Mouse (Mus musculus) midbrain, embryonic 11.5 days (tissue): ENCODE measurements around the gene Lrrn2. TPM values are rescaled to one million over a fixed set of nuclear protein-coding genes. Genes with fewer than 3 reads are reported as not detected.
A peak's percentile ranks its signal among the peaks of the same experiment; 100 is the strongest.

Source experiments
- ATAC-seq: fragments of 200-750 bp; cut with Nextera tagmentation; 2 replicates; pipeline ENCODE4 v1.8.0; 2017; ENCODE audit warnings: moderate TSS enrichment, moderate library complexity; ENCODE audit not compliant: low FRiP score
- DNase-seq: peaks from one replicate; pipeline ENCODE4 v3.0.0; 2015; ENCODE audit warnings: low spot score; ENCODE audit errors: missing footprints
- H3K27ac ChIP-seq: fragments of 300-500 bp; sonication (generic); 2 replicates; pipeline ENCODE4 v1.5.1; 2014; ENCODE audit warnings: low read depth, low read length
- H3K27me3 ChIP-seq: fragments of 300-500 bp; sonication (generic); 2 replicates; pipeline ENCODE4 v1.6.1; 2014; ENCODE audit warnings: mild to moderate bottlenecking, low read length, moderate library complexity, mixed read lengths; ENCODE audit not compliant: control insufficient read depth, insufficient read depth
- H3K36me3 ChIP-seq: fragments of 300-500 bp; sonication (generic); 2 replicates; pipeline ENCODE4 v1.6.1; 2014; ENCODE audit warnings: mild to moderate bottlenecking, low read length, moderate library complexity, mixed read lengths; ENCODE audit not compliant: control insufficient read depth, insufficient read depth
- H3K4me1 ChIP-seq: fragments of 300-500 bp; sonication (generic); 2 replicates; pipeline ENCODE4 v1.6.1; 2014; ENCODE audit warnings: low read length; ENCODE audit not compliant: control insufficient read depth, insufficient read depth
- H3K4me2 ChIP-seq: fragments of 300-500 bp; sonication (generic); 2 replicates; pipeline ENCODE4 v1.6.1; 2014; ENCODE audit warnings: mild to moderate bottlenecking, moderate library complexity
- H3K4me3 ChIP-seq: fragments of 300-500 bp; sonication (generic); 2 replicates; pipeline ENCODE4 v1.5.1; 2014; ENCODE audit warnings: low read depth, low read length
- H3K9ac ChIP-seq: fragments of 300-500 bp; sonication (generic); 2 replicates; pipeline ENCODE4 v1.6.1; 2014; ENCODE audit warnings: low read length
- H3K9me3 ChIP-seq: fragments of 300-500 bp; sonication (generic); 2 replicates; pipeline ENCODE4 v1.6.1; 2016; ENCODE audit warnings: low read length; ENCODE audit not compliant: control insufficient read depth
- WGBS: fragments of 180-500 bp; shearing (Covaris S2); extraction: QIAGEN DNeasy Blood & Tissue Kit; methylation state at CpG from one replicate; pipeline ENCODE4 v1.1.7; 2014; 5-methylcytosine and 5-hydroxymethylcytosine counted together
- polyA plus RNA-seq: library from polyadenylated mRNA; unstranded; fragments of >200 nt; fragmentation: Nextera tagmentation; extraction: Ambion mirVana; gene quantifications from 2 replicates; pipeline ENCODE4 v1.2.1, GENCODE M21; 2014

The Lrrn2 gene
- polyA plus RNA-seq, 1 experiment from 2014 or later = 9.4 TPM

GRCm38 (mm10) chr1:132850809-132851208 lies 29.3 kb upstream of the Lrrn2 start:
- no peaks in the 10 kb centered on the region for H3K36me3 ChIP-seq
- no peaks in the 10 kb centered on the region; the same call in 1 of the 2 replicates for H3K9me3 ChIP-seq
- no peaks in the 10 kb centered on the region for H3K27me3 ChIP-seq
- peak; percentile 21 for DNase-seq
- 40% methylated on average over 5 of the region's 5 CpGs for WGBS
- no peak overlapping the region for H3K4me2 ChIP-seq
- no peak overlapping the region for H3K27ac ChIP-seq
- ATAC-seq = no peak
- H3K4me3 ChIP-seq = no peak overlapping the region
- H3K4me1 ChIP-seq = peaks cover 3% of the 10 kb centered on the region; the same call in 1 of the 2 replicates
- H3K9ac ChIP-seq = no peak overlapping the region

- H3K4me1 ChIP-seq = peaks cover 3% of the 10 kb centered on the region; the same call in 1 of the 2 replicates
- DNase-seq = peak; percentile 12
These were observed 28.8 kb upstream of the Lrrn2 start for GRCm38 (mm10) chr1:132851296-132851695.

GRCm38 (mm10) chr1:132851771-132852170 lies 28.3 kb upstream of the Lrrn2 start:
- DNase-seq = peak; percentile 80
- no peaks in the 10 kb centered on the region for H3K27me3 ChIP-seq
- ATAC-seq = no peak
- H3K4me1 ChIP-seq = peaks cover 3% of the 10 kb centered on the region; the same call in 1 of the 2 replicates
- no peak overlapping the region for H3K27ac ChIP-seq
- H3K36me3 ChIP-seq = no peaks in the 10 kb centered on the region
- no peak overlapping the region for H3K4me2 ChIP-seq
- WGBS = 53% methylated on average over 4 of the region's 4 CpGs
- no peaks in the 10 kb centered on the region; the same call in 1 of the 2 replicates for H3K9me3 ChIP-seq
- no peak overlapping the region for H3K9ac ChIP-seq
- no peak overlapping the region for H3K4me3 ChIP-seq

More at GRCm38 (mm10) chr1:132851296-132851695, 28.8 kb upstream of the Lrrn2 start:
- 67% methylated on average over 2 of the region's 2 CpGs for WGBS
- no peak overlapping the region for H3K27ac ChIP-seq
- H3K4me2 ChIP-seq = no peak overlapping the region
- H3K36me3 ChIP-seq = no peaks in the 10 kb centered on the region
- no peak for ATAC-seq
- H3K9ac ChIP-seq = no peak overlapping the region
- no peaks in the 10 kb centered on the region for H3K27me3 ChIP-seq
- H3K9me3 ChIP-seq = no peaks in the 10 kb centered on the region; the same call in 1 of the 2 replicates
- H3K4me3 ChIP-seq = no peak overlapping the region

GRCm38 (mm10) chr1:132853312-132853711 lies 26.8 kb upstream of the Lrrn2 start:
- H3K27ac ChIP-seq = no peak overlapping the region
- DNase-seq (no peak), ATAC-seq (no peak)
- H3K36me3 ChIP-seq = no peaks in the 10 kb centered on the region
- H3K4me1 ChIP-seq = peaks cover 4% of the 10 kb centered on the region
- 43% methylated on average over 8 of the region's 8 CpGs for WGBS
- H3K9ac ChIP-seq = no peak overlapping the region
- no peaks in the 10 kb centered on the region; the same call in 1 of the 2 replicates for H3K9me3 ChIP-seq
- H3K4me2 ChIP-seq = no peak overlapping the region
- no peak overlapping the region for H3K4me3 ChIP-seq
- H3K27me3 ChIP-seq = no peaks in the 10 kb centered on the region

- H3K4me3 ChIP-seq = no peak overlapping the region
- H3K4me1 ChIP-seq = peaks cover 10% of the 10 kb centered on the region
- no peaks in the 10 kb centered on the region for H3K27me3 ChIP-seq
- H3K27ac ChIP-seq = peak overlapping the region; percentile 5; the same call in 1 of the 2 replicates
- no peak overlapping the region for H3K4me2 ChIP-seq
- peak overlapping the region; percentile 16; the same call in 1 of the 2 replicates for H3K9ac ChIP-seq
- no peaks in the 10 kb centered on the region for H3K36me3 ChIP-seq
- DNase-seq (peak; percentile 87), ATAC-seq (peak; percentile 84)
- 19% methylated on average over 5 of the region's 5 CpGs for WGBS
- H3K9me3 ChIP-seq = no peaks in the 10 kb centered on the region
These were observed 21.3 kb upstream of the Lrrn2 start for GRCm38 (mm10) chr1:132858516-132859383.

GRCm38 (mm10) chr1:132864220-132864619 lies 15.9 kb upstream of the Lrrn2 start:
- no peaks in the 10 kb centered on the region for H3K9me3 ChIP-seq
- no peaks in the 10 kb centered on the region for H3K36me3 ChIP-seq
- no peak overlapping the region for H3K9ac ChIP-seq
- DNase-seq = no peak
- H3K4me2 ChIP-seq = no peak overlapping the region
- H3K4me3 ChIP-seq = no peak overlapping the region
- no peaks in the 10 kb centered on the region for H3K27me3 ChIP-seq
- whole genome bisulfite sequencing = 80% methylated on average over 2 of the region's 2 CpGs
- H3K4me1 ChIP-seq = 0 out of 2 replicates have a peak, but pooled peaks cover under 1% of the 10 kb centered on the region
- no peak overlapping the region for H3K27ac ChIP-seq
- no peak for ATAC-seq

GRCm38 (mm10) chr1:132865585-132865984 lies 14.5 kb upstream of the Lrrn2 start:
- peak; percentile 14 for DNase-seq
- Histone ChIP-seq H3K4me3 (no peak overlapping the region), H3K4me1 (no peaks in the 10 kb centered on the region), H3K9ac (no peak overlapping the region), H3K4me2 (no peak overlapping the region), H3K36me3 (no peaks in the 10 kb centered on the region), H3K27ac (no peak overlapping the region), H3K9me3 (no peaks in the 10 kb centered on the region), H3K27me3 (no peaks in the 10 kb centered on the region)
- no peak for ATAC-seq
- WGBS = 86% methylated on average over 4 of the region's 4 CpGs

GRCm38 (mm10) chr1:132870327-132870726 lies 9.7 kb upstream of the Lrrn2 start:
- H3K4me2 ChIP-seq = no peak overlapping the region
- no peaks in the 10 kb centered on the region for H3K27me3 ChIP-seq
- no peaks in the 10 kb centered on the region for H3K36me3 ChIP-seq
- no peaks in the 10 kb centered on the region for H3K9me3 ChIP-seq
- WGBS = 61% methylated on average over 7 of the region's 7 CpGs
- H3K4me3 ChIP-seq = no peak overlapping the region
- no peak overlapping the region for H3K9ac ChIP-seq
- H3K4me1 ChIP-seq = no peaks in the 10 kb centered on the region
- peak; percentile 49 for DNase-seq
- no peak overlapping the region for H3K27ac ChIP-seq
- ATAC-seq = no peak

GRCm38 (mm10) chr1:132878951-132879610 lies 992 bp upstream of the Lrrn2 start:
- no peaks in the 10 kb centered on the region for H3K9me3 ChIP-seq
- H3K4me3 ChIP-seq = no peak overlapping the region
- peaks cover 6% of the 10 kb centered on the region for H3K27me3 ChIP-seq
- ATAC-seq = 0 out of 2 replicates have a peak, but pooled peaks have one; percentile 5
- peak; percentile 91 for DNase-seq
- WGBS = 10% methylated on average over 11 of the region's 11 CpGs
- H3K27ac ChIP-seq = no peak overlapping the region
- H3K4me2 ChIP-seq = peak overlapping the region; percentile 91
- peaks cover 18% of the 10 kb centered on the region for H3K4me1 ChIP-seq
- H3K9ac ChIP-seq = no peak overlapping the region
- H3K36me3 ChIP-seq = no peaks in the 10 kb centered on the region
